Mouse (Mus musculus) erythroblast, embryonic 14.5 days (primary cell): ENCODE data around the gene Chpf. TPM values are rescaled to one million over a fixed set of nuclear protein-coding genes. Genes with fewer than 3 reads are reported as not detected.

Experiments used
- H3K27me3 ChIP-seq: 2 replicates; pipeline ENCODE4 v1.6.1; 2012; ENCODE audit warnings: inconsistent platforms; ENCODE audit not compliant: control insufficient read depth
- H3K36me3 ChIP-seq: 2 replicates; pipeline ENCODE4 v1.6.1; 2012; ENCODE audit warnings: mild to moderate bottlenecking, inconsistent platforms; ENCODE audit not compliant: control insufficient read depth
- H3K4me1 ChIP-seq: 2 replicates; pipeline ENCODE4 v1.6.1; 2012; ENCODE audit warnings: inconsistent platforms; ENCODE audit not compliant: control insufficient read depth
- H3K4me3 ChIP-seq: replicated peaks from 2 replicates; pipeline ENCODE3; 2012; ENCODE audit warnings: moderate library complexity, mild to moderate bottlenecking, inconsistent platforms
- H3K9me3 ChIP-seq: 2 replicates; pipeline ENCODE4 v1.6.1; 2012; ENCODE audit warnings: low read length, inconsistent platforms, mixed read lengths; ENCODE audit not compliant: control insufficient read depth
- GATA1 ChIP-seq: IDR thresholded peaks from 2 replicates; pipeline ENCODE4 v1.6.1; 2012; ENCODE audit warnings: low read length, inconsistent platforms, mixed read lengths
- TAL1 ChIP-seq: IDR thresholded peaks from 3 replicates; pipeline ENCODE4 v1.6.1; 2012; ENCODE audit warnings: low read length, inconsistent platforms, mixed read lengths
- polyA plus RNA-seq: library from polyadenylated mRNA; stranded (reverse); fragments of >175 nt; gene quantifications from 2 replicates; pipeline ENCODE4 v1.2.3, GENCODE M21; 2012

Chpf gene
- polyA plus RNA-seq, 1 experiment, result 0.30 TPM

DNA sequence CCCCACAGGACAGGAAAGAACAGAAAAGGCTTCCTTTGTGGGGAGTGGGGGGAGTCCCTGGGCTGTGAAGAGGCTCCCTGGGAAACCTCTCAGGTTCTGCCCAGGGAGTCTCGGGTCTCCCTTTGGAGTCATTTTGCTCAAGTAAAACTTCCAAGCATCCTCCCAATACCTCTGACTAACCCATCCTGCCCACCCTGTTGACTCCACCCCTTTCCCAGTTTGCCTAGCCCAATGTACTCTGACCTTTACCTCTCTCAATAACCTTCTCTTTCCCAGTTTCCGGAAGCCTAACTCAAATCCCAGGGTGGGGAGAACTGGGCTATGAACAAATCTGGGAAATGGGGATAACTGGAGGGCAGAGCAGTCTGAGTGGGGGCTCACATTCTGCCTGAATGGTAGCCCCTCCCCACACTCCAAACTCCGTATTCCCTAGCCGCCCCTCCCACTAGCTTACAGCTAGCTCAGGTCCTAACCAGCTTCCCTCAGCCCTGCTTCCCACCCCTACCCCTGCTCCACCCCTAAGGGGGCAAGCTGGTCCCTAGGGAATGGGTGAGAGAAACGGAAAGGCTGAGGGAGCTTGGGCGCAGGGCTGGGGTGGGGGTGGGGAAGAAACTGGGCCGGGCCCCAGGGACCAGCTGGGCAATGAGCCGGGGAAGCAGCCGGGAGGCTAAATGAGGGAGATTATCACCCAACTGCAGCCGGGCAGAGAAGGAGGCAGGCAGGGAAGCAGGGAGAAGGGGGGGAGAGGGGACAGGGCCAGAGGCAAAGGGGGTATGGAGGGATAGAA lies 31.6 kb downstream of the Chpf start:
- peaks cover 9% of the 10 kb centered on the region for H3K36me3 ChIP-seq
- H3K9me3 ChIP-seq, result no peaks in the 10 kb centered on the region; the same call in 1 of the 2 replicates
- H3K4me1 ChIP-seq, result peaks cover 78% of the 10 kb centered on the region
- TF ChIP-seq GATA1 (no peak), TAL1 (no peak)
- H3K4me3 ChIP-seq, result peak overlapping the region; percentile 9
- H3K27me3 ChIP-seq, result peaks cover 71% of the 10 kb centered on the region

DNA sequence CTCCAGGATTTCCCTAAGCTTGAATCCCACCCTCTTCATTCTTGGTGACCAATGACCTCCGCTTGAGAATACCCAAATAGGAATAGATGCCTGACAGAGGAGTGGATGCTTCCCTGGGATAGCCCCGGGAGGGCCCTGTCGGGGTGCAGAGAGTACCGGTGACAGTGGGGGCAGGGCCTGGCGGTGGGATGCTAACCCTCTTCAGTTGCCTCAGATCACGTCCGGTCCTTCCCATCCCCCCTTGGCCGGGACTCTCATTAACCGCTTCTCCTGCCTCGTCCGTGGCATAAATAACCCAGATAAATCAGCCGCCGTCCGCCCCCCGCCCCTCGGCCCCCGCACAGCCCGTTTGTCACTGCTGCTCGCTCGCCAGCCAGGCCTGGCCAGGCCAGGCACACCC lies 32.5 kb downstream of the Chpf start:
- H3K4me1 ChIP-seq, result peaks cover 78% of the 10 kb centered on the region
- H3K4me3 ChIP-seq, result peak overlapping the region; percentile 47
- H3K27me3 ChIP-seq, result peaks cover 63% of the 10 kb centered on the region
- no peaks in the 10 kb centered on the region; the same call in 1 of the 2 replicates for H3K9me3 ChIP-seq
- peaks cover 16% of the 10 kb centered on the region for H3K36me3 ChIP-seq
- TF ChIP-seq TAL1, result no peak
- TF ChIP-seq GATA1, result no peak

DNA sequence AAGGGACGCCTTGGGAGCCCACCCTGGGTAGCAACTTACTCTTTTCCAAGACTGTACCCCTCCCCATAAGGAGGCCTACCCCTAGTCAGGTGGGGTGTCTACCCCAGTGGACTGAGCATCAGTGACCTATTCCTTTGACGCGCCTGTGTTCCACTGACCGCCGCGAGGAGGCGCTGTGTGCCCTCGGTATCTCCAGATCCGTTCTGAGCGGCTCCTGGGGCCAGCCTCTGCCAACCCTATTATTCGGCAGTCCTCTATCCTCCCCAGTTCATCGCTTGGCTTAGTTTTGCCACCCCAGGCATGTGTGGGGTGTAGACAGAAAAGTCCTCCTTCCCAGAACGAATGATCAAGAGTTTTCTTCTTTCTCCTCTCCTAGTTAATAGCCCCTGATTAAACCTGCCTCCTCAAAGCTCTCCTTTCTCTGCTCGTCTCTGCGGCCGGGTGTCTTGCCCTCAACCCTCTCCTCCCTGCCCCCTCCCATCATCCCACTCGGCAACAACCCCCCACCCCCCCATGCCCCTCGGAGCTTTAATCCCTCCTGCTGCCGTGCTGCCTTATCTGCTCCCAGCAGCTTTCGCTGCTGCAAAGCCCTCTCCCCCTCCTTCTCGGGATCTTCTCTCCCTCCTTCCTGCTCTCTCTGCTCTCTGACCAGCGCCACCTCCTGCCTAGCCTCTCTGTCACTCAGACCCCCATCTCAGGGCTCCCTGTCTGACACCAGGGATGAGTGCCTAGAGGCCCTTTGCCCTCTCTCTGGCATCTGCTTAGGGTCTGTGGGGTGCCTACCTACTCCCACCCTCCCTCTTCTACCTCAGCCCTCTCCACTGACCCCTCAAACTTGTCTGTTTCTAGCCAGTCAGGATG lies 33.1 kb downstream of the Chpf start:
- TF ChIP-seq TAL1, result no peak
- no peak for TF ChIP-seq GATA1
- Histone ChIP-seq H3K4me3 (peak overlapping the region; percentile 47), H3K4me1 (peaks cover 73% of the 10 kb centered on the region), H3K27me3 (peaks cover 56% of the 10 kb centered on the region), H3K36me3 (peaks cover 20% of the 10 kb centered on the region), H3K9me3 (no peaks in the 10 kb centered on the region)

DNA sequence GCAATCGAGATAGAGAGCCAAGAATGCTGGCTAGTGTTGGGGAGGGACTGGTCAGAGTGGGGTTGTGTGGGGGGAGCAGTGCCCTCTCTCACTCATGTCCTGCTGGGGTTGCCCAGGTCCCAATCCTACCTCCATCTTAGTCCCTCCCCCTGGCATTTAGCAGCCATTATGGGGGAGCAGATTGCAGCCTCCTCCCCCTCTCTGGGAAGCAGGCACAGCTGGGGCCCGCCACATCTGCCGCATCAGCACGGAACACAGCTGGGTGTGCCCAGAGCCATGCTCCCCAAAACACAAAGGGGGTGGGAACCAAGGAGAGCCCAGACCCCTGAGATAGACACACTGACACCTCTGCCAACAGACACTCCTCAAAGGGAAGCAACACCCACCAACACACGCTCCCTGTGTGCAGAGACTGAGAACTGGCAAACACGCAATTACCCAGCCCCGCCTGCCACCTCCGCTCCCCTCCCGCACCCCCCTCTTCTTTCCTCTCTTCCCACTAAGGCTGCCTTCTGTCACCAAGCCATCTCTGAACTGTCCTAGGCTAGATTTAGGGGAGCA lies 33.9 kb downstream of the Chpf start:
- peaks cover 49% of the 10 kb centered on the region for H3K27me3 ChIP-seq
- H3K9me3 ChIP-seq, result no peaks in the 10 kb centered on the region
- peaks cover 26% of the 10 kb centered on the region for H3K36me3 ChIP-seq
- TF ChIP-seq GATA1, result no peak
- no peak for TF ChIP-seq TAL1
- peak overlapping the region; percentile 47 for H3K4me3 ChIP-seq
- peaks cover 65% of the 10 kb centered on the region for H3K4me1 ChIP-seq

DNA sequence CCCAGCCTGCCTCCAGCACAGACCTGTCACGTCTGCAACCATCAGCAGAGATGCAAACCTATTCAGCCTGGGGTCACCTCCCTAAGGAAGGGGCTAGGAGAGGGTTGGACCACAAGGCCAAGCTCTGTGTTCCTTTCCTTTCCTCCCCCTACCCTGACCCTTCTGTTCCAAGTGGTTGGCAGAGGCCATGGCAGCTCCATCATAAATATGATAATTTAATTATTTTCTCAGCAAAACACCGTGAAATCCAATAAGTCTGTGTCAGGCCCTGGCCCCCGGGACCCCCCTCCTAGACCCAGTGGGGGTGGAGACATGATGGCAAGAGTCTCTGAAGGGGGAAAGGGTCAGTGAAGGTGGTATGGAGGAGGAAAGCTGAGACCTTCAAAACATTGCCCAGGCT lies 34.9 kb downstream of the Chpf start:
- Histone ChIP-seq H3K9me3 (no peaks in the 10 kb centered on the region), H3K27me3 (peaks cover 38% of the 10 kb centered on the region), H3K4me3 (no peak overlapping the region), H3K36me3 (peaks cover 31% of the 10 kb centered on the region), H3K4me1 (peaks cover 55% of the 10 kb centered on the region)
- no peak for TF ChIP-seq TAL1

DNA sequence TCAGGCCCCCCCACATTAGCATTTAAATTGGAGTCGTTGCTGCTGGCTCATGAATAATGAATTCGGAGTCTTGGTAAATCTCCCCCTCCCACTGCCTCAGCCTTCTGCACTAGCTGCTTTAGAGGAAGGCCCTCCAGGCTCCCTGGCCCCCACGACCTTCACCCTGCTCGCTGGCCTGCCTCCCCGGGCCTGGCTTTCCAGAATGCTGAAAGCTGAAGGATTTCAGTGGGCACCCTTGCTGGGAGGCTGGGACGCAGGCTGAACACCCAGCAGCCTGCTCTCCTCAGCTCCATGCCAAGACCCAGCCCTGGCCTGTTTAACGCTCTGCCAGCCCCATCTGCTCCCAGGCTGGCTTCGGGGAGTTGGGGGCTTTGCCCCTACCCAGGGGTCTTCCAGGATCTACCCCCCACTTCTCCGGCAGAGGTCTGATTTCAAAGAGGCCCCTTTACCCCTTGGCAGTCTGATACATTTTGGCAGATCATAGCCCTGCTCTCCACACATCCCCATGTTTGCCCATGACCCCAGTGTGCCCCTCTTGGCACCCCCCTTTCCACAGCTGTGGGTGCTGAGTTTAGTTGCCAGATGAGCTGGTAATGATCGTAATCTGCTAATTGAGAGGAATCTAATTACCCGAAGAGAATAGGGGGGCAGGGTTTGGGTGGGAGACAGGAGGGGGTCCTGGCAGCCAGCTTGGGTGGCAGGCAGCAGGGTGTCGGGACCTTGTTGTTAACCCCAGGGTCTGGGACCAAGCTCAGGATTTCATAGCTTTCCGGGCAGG lies 35.7 kb downstream of the Chpf start:
- Histone ChIP-seq H3K4me1 (peaks cover 48% of the 10 kb centered on the region), H3K9me3 (no peaks in the 10 kb centered on the region), H3K27me3 (peaks cover 31% of the 10 kb centered on the region), H3K4me3 (no peak overlapping the region), H3K36me3 (peaks cover 37% of the 10 kb centered on the region)
- TF ChIP-seq TAL1 (no peak), GATA1 (no peak)

DNA sequence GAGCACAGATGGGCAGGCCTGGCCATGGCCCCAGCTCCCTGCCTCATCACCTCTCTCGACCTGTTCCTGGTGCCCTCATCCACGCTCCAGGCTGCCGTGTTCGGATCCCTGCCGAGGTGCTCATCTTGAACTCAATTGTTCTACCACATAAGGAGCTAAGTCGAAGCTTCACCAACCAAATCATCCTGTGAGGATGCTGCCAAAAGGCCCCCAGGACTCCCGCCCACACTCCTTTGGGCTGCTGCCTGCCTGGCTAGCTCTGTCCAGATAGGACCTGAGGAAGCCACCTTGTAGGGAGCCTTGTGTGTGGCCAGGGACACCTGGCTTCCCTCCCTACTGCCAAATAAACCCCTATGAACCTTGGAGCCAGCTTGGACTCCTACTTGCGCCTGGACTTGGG lies 36.3 kb downstream of the Chpf start:
- no peak overlapping the region for H3K4me3 ChIP-seq
- no peaks in the 10 kb centered on the region for H3K9me3 ChIP-seq
- H3K27me3 ChIP-seq, result peaks cover 24% of the 10 kb centered on the region
- H3K36me3 ChIP-seq, result peaks cover 37% of the 10 kb centered on the region
- TF ChIP-seq GATA1 (no peak), TAL1 (no peak)
- peaks cover 43% of the 10 kb centered on the region for H3K4me1 ChIP-seq

DNA sequence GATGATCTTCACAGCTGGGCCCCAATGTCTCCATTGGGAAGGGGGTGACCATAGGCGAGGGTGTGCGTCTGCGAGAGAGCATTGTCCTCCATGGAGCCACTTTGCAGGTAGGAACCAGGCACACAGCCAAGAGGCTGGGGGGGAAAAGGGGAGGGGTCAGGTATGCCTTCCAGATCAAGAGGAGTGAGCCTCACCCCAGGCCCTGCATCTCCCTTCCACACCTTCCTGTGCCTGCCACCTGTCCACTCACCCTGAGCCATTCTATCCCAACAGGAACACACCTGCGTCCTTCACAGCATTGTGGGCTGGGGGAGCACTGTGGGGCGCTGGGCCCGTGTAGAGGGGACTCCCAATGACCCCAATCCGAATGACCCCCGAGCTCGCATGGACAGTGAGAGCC lies 36.9 kb downstream of the Chpf start:
- Histone ChIP-seq H3K4me1 (peaks cover 37% of the 10 kb centered on the region), H3K9me3 (no peaks in the 10 kb centered on the region), H3K36me3 (peaks cover 39% of the 10 kb centered on the region), H3K27me3 (peaks cover 18% of the 10 kb centered on the region), H3K4me3 (no peak overlapping the region)
- no peak for TF ChIP-seq GATA1
- no peak for TF ChIP-seq TAL1
